Mouse (Mus musculus): ENCODE measurements around the gene Apaf1.

DNA sequence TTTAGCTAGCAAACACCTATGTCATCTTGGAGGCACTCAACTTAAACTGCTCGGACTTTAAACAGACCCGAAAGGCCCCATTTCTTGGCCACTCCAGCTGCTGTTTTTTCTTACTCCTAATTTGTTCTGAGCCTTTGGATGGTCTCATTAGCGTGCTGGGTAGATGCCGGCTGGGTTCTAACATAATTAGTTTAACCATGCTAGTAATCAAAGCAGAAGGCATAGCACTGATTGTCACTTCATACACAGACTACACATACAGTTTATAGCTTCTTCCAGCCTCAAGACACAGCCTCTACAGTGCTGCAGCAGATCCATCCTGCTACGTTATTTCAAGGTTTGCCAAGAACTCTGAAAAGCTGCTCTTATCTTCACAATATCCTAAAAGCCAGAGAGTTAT, 88.7 kb downstream of the Apaf1 start:
- TF ChIP-seq POLR2A (IDR thresholded peaks at IDR 0.05; ENCODE audit: control insufficient read depth in 1 of 2, insufficient read depth in 1 of 2, low read depth in 1 of 2, low read length in 2 of 2, poor library complexity in 1 of 2): no peak
- TF ChIP-seq GABPA (IDR thresholded peaks at IDR 0.05; ENCODE audit: low read depth, low read length): no peak
- no peak for TF ChIP-seq USF1 (IDR thresholded peaks at IDR 0.05; ENCODE audit: low read depth, low read length)

Data from MEL (cell line).